Mouse (Mus musculus) ovary, adult 10 weeks (tissue): ENCODE results near the gene Ap1s2. TPM values are rescaled to one million over a fixed set of nuclear protein-coding genes. Genes with fewer than 3 reads are reported as not detected.

Experiments used
- polyA plus RNA-seq: library from polyadenylated mRNA; stranded (reverse); fragments of 350-450 nt; fragmentation: Illumina TruSeq; extraction: RNeasy Lipid Tissue Mini Kit (QIAGEN cat#74804); gene quantifications from one replicate; pipeline ENCODE4 v1.2.3, GENCODE M21; 2014

Gene Ap1s2
- polyA plus RNA-seq = 218 TPM

DNA sequence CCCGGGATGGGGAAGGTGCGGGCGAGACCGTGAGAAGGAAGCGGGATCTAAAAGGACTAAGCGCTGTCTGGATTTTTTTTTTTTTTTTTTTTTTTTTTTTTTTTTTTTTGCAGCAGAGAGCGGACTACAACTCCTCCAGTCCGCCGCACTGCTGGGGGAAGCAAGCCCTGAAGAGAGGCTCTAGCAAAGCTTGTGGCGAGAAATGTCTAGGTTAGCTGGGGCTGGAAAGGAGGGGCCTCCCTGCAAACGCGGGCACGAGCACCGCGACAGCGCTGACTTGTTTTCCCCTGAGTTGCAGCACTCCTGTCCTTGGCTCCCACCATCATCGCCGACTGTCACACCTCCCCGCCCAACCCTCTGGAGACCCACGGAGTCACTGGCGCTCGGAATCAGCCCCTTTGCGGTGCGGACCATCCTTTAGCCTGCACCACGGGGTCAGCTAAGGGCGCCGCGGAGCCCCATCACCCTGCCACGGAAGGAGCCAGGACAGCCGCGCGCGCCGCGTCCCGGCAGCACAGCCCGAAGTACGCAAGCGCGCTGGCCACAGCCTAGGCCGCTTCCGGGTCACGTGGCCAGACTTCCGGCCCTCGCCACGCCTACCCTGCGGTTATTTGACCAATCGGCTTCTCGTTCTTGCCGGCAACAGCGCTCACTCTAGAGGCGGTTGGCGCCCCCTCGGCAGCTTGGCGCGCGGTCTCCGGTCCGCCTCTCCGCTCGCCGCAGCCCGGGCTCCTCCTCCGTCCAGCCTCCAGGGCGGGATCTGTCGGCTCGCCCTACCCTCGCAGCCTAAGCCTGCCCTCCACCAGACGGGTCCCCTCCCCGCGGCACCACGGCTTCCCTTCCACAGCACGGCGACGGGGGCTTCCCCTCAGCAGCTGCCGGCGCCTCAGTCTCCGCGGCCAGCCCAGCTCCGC, at the start of gene Ap1s2:
TSS of gene Ap1s2 (plus strand) at position 681 of the 914 bp plus-strand sequence.

DNA sequence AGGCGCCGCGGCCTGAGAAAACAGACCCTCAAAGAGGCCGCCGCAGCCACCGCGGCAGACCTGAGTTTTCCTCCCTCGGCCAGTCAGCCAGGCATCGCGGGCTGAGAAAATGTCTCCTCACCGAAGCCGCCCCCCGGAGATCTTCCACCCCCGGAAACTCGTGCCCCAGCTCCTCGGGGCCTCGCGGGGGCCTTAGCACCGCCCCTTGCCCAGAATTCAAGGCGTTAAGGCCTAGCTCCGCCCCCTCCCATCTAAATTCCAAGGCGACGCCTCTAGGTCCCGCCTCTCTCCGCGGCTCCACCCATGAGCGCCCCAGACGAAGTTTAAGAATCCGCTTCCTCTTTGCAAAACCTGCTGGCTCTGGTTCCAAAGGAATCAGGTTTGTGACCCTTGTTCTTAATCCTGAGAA, 49.7 kb downstream of the Ap1s2 start, which contains the start of gene Zrsr2:
TSS of gene Zrsr2 (minus strand) at position 195 of the 409 bp plus-strand sequence.

Other genes starting within 250 kb of the Ap1s2 start
- gene Rnf138rt1, start 147.7 kb upstream of the Ap1s2 start, polyA plus RNA-seq = not detected
- 82.0 TPM for gene Zrsr2, start 49.6 kb downstream of the Ap1s2 start, polyA plus RNA-seq
- 8.4 TPM for gene Car5b, start 119.0 kb downstream of the Ap1s2 start, polyA plus RNA-seq
- 23.2 TPM for gene Siah1b, start 167.5 kb downstream of the Ap1s2 start, polyA plus RNA-seq
- not detected for gene Cltrn, start 179.8 kb downstream of the Ap1s2 start, polyA plus RNA-seq
- 11.9 TPM for gene Ace2, start 230.3 kb downstream of the Ap1s2 start, polyA plus RNA-seq